Mouse (Mus musculus): ENCODE measurements around the gene Ap1s3. TPM values are rescaled to one million over a fixed set of nuclear protein-coding genes. Genes with fewer than 3 reads are reported as not detected.
A peak's percentile ranks its signal among the peaks of the same experiment; 100 is the strongest.
"Not testable (repeated sequence)": the region's sequence is repeated elsewhere in the genome, so short reads cannot be mapped to it uniquely, and the experiment has no call there.

Ap1s3 gene
- polyA plus RNA-seq, 2 experiments from 2014 or later, result 2.6 to 3.5 TPM

DNA sequence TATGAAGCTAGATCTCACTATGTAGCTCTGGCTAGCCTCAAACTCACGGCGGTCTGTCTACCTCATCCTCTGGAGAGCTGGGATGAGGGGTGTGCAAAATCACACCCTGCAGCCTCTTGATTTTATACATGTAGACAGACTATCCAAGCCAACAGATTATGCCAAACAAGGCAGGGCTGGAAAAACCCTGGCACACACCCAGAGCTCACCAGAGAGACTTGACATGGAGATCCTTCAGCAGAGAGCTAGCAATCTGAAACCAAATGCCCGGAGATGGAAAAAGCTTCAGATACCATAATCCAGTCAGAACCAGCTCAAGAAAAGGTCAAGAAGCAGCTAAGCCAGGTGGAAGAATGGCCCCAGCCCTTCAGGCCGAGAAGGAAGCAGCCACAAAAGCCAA, 6.9 kb downstream of the Ap1s3 start:
- no peak for ATAC-seq

DNA sequence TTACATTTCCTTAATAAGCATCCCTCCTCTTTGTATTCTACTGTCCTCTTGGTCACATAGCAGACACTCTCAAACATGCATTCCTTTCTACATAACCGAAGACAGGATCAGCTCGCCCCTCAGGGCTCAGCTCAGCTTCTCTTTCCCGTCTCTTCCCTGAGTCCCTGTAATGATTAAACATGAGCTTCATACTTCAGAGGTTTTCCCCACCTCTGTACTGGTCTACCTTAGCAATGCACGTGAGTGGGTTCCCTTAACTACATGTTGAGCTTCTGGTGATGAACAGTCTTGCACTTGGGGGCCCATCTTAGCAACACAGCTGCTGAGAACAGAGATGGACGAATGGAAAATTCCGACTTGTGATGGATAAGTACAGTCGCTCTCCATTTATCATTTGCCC, 12.2 kb downstream of the Ap1s3 start:
- ATAC-seq, result no peak

DNA sequence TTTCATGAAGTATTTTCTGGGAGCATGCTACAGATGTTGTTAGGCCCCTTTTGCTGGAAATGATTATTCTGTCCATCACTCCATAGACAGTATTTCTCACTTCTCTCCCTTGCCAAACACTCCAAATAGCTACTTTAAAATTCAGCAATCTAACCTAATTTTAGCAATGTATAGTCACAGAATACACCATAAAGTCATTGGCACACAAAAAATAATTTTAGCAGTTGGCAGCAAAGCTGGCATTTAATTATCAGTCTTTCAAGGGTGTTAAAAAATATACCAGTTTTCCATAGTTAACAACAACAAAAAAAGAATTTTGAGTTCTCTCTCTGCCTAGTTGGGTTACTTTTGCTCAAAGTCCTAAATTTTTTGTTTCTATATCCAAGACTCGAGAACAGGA, 14.4 kb downstream of the Ap1s3 start:
- no peak for ATAC-seq

DNA sequence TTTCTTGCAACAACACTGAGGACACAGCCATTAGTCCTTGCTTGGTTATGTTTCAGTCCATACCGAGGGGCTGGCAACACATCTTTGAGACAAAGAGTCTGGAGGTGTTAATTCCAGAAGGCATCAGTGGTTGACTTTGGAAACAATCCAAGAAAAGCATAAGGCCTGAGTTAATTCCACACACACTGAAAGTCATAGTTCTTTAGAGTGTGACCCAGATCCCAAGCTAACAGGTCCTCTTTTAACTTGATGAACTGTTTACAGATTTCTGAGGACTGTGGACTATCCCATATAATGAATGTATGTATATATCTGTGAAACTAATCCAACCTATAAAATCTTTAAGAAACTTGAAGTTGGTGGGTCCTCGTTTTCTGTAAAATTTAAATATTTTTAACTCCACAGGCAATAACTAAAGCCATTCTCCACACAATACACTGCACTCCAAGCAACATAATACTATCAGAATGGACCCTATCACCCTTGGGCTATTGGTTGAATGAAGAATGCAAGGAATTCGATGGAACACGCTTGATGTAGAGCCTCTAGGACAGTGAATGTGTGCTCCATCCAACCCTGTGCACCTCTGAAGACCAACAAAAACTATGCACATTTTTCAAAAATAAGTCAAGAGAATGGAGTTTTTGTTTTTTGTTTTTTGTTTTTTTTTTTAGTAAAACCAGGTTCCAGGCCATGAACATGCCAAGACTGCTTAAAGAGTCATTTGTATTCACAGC, 15.8 kb downstream of the Ap1s3 start:
- ATAC-seq, result no peak

DNA sequence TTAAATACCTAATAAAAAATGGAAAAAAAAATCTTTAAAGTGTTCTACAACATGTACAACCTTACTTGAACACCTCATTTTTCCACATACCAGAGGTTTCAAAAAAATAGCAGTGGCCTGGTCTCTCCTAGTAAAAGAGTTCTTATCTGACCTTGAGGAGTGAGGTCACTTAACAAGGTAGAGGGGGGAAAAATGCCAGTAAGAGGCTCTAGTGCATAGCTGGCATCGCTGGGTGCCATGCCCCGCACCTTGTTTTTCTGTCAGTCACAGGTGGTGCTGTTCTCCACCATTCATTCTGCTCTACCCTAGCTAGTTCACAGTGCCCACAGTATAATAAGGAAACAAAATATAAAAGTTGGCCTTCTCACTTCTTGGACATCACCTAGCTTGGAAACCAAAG, 16.8 kb downstream of the Ap1s3 start:
- ATAC-seq, result no peak

DNA sequence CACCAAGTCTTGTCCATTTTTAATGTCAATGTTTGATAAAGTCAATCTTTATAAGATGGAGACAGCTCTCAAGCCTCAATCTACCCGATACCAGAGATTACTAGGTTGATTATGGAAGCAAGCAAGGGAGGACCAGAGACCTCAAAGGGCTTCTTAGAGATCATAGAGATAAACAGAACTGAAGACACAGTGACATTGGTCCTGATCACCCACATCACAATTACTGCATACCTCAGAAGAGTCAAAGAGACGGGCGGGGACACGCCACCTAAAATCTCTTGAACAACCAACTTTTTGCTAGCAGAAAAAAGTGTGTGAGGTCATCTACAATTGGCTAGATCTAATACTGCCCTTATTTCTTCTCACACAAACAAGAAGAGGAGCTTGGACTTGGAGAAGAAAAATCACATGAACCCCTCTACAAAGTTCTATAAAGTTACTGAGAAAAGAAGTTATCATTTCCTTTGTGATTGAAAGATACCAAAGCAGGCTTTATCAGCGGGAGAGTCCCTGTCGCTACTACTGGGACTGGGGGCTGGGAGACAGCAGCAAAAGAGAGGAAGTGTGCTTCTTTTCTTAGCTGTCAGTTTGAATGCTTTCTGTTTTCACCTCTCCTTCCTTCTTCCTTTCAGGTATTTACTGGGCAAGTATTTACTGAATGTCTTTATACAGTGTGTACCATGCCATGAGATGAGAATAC, 28.2 kb downstream of the Ap1s3 start:
- peak; percentile 80 for ATAC-seq

DNA sequence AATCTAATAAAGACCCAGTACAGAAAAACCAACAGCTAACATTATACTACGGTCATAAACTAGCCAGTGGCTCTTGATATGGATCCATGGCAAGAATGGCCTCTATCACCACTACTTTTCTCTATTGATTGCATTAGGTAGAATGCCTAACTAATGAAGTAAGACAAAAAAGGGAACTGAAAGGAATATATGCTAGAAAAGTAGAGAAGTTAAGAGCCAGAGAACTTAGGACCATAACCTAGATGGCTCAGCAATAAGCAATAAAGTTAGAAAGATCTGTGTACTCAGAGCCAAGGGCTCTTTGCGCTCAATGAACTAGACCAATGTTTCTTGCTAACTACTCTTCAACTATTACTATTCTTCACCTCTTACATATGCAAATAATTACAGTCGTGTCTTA, 29.1 kb downstream of the Ap1s3 start:
- no peak for ATAC-seq

DNA sequence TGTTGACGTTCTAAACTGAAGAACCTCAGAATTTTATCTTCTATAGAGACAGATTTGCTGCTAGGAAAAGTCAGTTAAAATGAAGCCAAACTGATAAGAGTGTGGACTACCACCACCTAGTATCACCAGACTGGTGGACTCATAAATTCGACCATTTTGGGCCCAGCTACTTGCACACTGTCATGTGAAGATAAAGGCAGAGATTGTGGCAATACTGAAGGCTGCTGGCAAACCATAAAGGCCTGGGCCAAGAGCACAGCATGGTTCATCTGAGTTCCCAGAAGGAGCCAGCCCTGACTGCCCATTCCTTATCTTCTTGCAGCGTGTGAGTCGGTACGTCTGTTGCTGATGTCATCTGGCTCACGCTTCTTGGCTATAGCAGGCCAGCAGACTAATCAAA, 30.4 kb downstream of the Ap1s3 start:
- ATAC-seq, result no peak

DNA sequence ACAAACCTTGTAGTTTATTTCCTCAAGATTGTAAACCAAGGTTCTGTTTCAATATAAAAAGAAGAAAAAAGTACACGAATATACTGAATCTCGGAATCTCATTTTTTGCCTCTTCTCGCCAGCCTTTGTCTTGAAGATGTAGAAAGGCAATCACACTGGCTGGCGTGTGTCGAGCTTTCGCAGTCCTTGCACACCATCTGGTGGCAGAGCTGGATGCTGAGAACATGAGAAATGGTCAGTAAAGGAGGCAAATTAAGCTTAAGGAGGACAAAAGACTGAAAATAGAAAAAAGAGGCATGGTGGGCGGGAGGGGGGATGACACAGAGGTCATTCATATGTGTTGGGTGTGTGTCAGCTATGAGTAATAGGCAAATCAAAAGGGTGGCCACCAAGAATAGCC, 31.6 kb downstream of the Ap1s3 start:
- no peak for ATAC-seq

DNA sequence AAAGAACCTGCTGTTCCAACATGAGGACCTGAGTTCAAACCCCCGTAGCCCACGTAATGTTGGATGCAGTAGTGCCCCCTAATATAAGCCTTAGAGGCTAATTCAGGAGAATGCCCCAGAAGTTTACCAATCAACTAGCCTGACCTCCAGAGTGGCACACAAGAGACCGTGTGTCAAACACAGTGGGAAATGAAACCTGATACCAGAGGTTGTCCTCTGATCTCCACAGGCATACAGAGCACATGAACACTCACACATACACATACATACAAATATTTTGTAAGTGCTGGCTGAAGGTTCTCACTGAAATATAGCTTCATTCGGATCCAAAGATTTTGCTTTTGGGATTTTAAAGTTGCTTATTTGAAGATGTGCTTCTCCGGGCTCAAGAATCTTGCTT, 32.1 kb downstream of the Ap1s3 start:
- no peak for ATAC-seq

DNA sequence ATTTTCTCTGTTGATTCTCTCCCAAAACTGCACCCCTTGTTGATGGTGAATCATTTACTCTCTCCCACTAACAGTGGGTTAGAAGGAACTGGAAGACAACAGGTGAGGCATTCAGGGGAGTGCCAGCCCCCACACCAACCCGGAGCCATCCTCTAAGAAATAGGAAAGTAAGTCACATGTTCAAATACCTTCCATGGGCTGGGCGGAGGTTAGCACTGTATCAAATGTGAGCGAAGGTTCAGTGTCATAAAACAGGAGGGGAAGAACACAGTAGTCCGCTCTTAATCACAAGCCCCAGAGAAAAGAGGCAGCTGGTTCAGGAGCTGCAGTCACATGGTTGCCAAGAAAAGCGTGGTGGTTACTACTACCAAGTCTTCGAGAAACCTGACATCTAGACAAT, 32.7 kb downstream of the Ap1s3 start:
- no peak for ATAC-seq

DNA sequence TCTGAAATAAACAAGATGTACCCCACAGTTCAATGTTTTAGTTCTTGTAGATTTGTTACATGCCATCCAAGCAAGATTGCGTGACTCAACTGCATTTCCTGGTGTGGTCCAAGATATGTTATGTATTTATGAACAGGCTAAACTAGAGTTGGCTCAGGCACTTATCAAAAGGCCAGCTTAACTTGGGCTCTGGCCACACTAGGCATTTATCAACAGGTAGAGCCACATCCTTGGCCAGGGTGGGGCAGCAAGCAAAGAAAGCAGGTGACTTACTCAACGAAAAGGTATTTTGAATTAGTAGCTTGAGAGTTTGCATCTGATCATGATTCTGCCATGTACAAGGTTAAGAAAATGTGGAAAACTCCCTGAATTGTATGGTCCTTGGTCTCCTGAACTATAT, 34.0 kb downstream of the Ap1s3 start:
- no peak for ATAC-seq

DNA sequence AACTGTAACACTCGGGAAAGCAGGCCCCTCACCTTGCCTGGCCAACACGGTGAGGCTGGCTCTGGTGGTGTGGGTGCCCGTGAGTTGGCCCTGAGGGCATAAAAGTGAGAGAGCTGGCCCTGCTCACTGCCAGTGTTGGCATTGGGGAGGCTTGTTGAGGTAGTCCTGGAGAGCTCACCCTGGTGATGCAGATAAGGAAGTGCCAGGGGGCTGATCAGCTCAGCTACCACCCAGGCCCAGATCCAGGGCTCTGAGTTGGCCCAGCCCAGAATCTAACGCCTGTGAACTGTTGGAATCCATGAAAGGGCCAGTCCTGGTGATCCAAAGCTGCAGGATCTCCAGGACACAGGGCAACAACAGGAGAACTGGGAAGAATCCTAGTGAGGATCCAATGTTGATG, 40.3 kb downstream of the Ap1s3 start:
- no peak for ATAC-seq

DNA sequence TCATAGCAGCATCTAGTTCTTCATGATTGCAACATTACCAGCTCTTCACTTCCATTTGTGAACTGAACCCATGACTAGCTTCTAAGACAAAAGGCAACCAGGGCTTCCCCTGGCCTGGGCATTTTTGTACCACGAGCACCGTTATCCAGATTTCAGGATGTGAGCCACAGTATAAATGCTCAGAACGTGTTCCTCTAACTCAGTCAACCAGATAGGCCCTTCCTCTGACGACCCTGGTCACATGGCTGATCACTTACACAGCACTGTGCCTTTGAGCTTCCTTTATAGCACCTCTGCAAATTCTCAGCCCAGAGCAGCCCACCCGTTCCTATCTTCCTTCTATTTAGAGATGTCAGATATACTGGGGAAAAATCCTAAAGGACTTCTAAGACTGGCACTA, 42.0 kb downstream of the Ap1s3 start:
- ATAC-seq, result no peak

DNA sequence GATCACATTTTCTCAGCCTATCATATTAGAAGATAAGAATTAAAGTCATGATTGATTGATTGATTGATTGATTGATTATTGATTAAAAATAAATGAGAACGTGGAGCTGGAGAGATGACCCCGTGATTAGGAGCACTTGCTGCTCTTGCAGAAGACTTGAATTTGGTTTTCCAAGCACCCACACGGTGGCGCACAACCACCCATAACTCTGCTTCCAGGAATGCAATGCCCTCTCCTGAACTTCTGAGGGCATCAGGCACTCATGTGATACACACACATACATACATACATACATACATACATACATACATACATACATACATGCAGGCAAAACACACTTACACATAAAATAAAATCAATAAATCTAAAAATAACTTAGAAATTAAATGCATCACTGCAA, 45.6 kb downstream of the Ap1s3 start:
- ATAC-seq, result no peak

DNA sequence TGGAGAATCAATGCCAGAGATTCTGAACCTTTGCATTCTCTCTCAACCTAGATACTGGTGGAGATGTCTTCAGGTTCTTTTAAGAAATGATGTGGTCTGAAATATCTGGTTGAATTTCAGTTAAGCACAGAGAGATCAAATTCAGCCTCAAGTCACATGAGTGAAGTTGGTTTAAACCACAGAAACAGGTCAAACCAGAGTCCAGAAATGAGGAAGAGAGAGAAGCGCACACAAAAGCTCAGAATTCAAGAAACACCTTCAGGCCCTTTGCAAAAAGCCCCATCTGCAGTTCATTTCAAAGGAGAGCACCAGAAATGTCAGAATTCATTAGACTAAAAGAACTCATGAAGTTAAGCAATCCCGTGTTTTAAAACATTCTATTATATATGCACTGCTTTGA, 52.3 kb downstream of the Ap1s3 start:
- no peak for ATAC-seq

DNA sequence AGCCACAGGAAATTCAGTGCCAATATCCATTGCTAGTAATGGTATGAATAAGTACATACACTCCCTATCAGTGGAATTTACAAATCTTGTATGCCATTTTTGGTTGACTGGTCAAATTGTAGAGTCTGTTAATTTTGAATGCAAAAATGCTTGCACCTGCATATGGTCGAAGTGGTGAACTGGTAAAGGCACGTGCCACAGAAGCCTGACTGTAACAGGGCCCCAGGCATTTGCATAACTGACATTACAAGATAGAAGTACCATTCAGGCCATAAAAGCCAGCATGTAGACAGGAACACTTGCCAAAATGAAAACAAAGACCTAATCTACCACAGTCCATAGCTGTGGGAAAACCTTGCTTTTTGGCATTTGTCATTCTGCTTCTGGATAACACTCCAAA, 55.3 kb downstream of the Ap1s3 start:
- ATAC-seq, result no peak

DNA sequence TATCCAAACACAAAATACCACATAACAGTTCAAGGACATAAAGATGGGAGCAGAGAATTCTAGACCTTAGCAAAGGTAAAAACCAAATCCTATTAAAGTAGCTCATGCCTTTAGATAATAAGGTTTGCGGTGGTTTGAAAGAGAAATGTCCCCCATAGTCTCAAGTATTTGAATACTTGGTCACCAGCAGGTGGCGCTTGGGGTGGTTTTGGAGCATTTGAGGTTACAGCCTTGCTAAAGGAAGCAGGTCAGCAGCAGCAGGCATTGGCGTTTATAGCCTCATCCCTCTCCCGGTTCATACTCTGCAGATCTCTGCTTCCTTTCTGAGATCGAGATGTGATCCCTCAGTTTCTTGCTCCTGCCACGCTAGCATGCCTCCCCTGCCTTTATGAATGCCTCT, 57.3 kb downstream of the Ap1s3 start:
- ATAC-seq, result no peak

DNA sequence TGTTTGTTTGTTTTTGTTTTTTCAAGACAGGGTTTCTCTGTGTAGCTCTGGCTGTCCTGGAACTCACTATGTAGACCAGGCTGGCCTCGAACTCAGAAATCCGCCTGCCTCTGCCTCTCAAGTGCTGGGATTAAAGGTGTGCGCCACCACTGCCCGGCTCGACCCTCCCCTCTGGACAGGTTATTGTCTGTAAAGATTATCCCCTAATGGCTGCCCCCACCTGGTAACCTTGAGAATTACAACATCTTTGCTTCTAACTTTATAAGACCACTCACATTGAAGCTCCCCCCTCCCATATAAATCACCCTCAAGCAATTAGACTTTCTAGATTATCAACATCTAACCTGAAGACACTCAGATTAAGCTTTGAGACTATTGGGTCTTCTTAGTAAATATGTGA, 60.5 kb downstream of the Ap1s3 start:
- not testable (repeated sequence) for ATAC-seq

DNA sequence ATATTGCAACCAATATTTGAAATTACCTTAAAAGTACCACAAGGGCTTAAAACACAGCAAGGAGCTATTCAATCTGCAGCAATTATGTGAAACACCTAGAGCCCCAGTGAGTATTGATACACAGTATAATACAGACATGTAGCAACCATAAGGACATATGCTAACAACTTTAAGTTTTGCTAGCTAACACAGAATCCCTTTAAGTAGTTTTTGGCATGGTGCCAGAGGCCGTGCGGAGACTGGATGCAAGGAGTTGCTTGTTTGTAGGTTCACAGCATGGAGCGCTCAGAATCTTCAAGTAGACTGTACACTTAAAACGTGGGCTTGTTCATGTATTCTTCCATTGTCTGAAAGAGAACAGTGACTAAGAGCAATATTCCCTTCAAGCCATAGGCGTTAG, 62.9 kb downstream of the Ap1s3 start:
- ATAC-seq, result not testable (repeated sequence)

DNA sequence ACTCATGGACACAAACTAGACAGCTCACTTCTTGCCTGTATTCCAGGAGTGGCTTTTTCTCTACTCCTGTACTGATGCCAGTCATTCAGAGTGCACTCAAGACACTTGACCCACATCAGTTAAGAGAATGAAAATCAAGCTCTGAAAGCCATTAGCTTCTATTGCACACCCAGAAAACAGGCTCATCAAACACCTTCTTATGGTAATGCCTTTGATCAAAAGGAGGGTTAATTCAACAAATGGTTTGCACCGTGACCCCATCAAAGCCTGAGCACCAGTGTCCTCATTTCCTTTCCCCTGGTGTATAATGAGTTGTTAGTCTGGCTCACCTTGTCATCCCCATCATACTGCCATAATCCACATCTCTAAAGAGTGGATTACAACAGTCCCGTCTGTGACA, 69.3 kb downstream of the Ap1s3 start:
- ATAC-seq, result no peak

DNA sequence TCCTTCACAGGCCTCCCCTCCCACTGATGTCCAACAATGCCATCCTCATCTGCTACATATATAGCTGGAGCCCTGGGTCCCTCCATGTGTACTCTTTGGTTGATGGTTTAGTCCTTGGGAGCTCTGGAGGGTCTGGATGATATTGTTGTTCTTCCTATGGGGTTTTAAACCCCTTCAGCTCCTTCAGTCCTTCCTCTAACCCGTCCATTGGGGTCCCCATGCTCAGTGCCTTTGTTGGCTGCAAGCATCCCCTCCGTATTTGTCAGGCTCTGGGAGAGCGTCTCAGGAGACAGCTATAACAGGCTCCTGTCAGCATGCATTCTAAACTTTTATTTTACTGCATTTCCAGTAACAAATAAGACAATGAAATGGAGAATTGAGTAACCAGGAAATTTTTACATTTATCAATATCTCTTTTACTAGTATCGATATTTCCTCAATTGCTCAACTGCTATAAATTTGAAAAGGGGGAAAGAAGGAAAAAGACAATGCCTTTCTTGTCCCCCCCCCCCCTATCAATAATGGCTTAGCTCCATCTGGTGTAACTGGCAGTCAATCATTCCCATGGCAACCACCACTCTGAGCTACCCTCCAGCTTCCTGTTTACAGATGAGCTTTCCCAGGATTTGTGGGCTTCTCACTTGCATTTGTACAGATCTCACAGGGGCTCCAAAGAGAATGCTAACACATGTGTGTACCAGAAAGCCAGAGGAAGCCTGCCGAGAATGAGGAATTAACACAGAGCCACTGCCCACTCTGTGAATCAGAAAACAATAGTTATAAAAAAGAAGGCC, 73.2 kb downstream of the Ap1s3 start:
- no peak for ATAC-seq

DNA sequence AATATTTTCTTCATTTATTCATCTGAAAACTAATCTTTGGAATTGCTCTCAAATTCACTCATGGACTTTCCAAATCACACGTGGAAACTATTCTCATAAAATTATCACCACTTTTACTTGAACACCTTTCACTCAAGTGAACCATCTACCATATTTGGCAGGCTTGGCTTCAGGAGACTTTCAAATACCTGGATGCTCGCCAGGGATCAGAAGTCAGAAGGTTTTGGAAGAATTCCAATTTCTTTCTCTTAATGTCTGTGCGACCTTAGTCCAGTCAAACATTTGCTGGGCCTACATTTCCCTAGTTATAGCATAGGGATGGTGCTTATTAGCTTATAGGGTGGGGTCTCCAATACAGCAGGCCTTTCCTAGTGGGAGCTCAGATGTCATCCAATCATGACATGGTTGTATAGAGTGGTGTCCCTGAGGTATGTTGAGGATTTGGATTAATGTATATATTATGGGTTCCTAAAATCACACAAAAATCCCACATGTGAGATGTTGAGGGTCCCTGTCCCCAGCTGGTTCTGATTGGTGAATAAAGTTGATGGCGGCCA, 79.0 kb downstream of the Ap1s3 start:
- ATAC-seq, result no peak

DNA sequence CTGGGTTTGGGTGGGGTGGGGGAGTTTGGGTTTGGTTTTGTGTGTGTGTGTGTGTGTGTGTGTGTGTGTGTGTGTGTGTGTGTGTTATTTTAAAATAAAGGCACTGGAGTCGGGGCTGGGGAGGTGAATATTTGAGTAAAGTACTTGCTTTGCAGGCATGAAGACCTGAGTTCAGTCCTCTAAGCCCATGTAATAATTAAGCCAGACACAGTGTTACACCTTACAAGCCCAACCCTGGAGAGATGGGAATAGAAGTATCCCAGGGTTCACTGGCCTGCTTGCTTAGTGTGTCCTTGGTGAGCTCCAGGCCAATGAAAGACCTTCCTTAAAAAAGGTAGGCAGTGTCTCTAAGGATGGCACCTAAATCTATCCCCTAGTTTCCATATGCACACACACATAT, 80.7 kb downstream of the Ap1s3 start:
- ATAC-seq, result no peak
